Mouse (Mus musculus) MEL (cell line): ENCODE measurements around the gene Gipc3. TPM values are rescaled to one million over a fixed set of nuclear protein-coding genes. Genes with fewer than 3 reads are reported as not detected.

Experiments
- DNase-seq: peaks from one replicate; pipeline ENCODE4 v3.0.0; 2011; ENCODE audit warnings: low read depth, low spot score
- H3K27ac ChIP-seq: 2 replicates; pipeline ENCODE4 v1.5.1; 2012; ENCODE audit warnings: low read depth, mild to moderate bottlenecking, control low read depth, low read length, moderate library complexity; ENCODE audit not compliant: control insufficient read depth
- H3K27me3 ChIP-seq, 2 experiments: fragments of 150-350 bp in 1 of 2; sonication (generic) in 1 of 2; 2 replicates each; pipeline ENCODE4 v1.6.1; 2012; ENCODE audit warnings: low read length in 2 of 2, mild to moderate bottlenecking in 2 of 2, improper control_type of control experiment in 1 of 2, moderate library complexity in 1 of 2; ENCODE audit not compliant: insufficient read depth in 2 of 2, control insufficient read depth in 1 of 2
- H3K36me3 ChIP-seq, 2 experiments: 2 replicates each; pipeline ENCODE4 v1.6.1; 2012 to 2014; ENCODE audit warnings: low read length in 2 of 2, improper control_type of control experiment in 1 of 2, inconsistent platforms in 1 of 2, mild to moderate bottlenecking in 1 of 2; ENCODE audit not compliant: insufficient read depth in 2 of 2, control insufficient read depth in 1 of 2
- H3K4me1 ChIP-seq, 2 experiments: fragments of 150-350 bp in 1 of 2; sonication (generic) in 1 of 2; 2 replicates each; pipeline ENCODE4 v1.6.1; 2012; ENCODE audit warnings: low read length in 2 of 2, improper control_type of control experiment in 1 of 2, mild to moderate bottlenecking in 1 of 2; ENCODE audit not compliant: insufficient read depth in 2 of 2, control insufficient read depth in 1 of 2
- H3K4me3 ChIP-seq, 2 experiments: fragments of 150-350 bp in 1 of 2; sonication (generic) in 1 of 2; 2 replicates each; pipeline ENCODE4 v1.5.1; 2012; ENCODE audit warnings: low read depth in 2 of 2, low read length in 2 of 2, mild to moderate bottlenecking in 2 of 2, moderate library complexity in 2 of 2, control low read depth in 1 of 2, improper control_type of control experiment in 1 of 2; ENCODE audit not compliant: control insufficient read depth in 1 of 2, insufficient read depth in 1 of 2
- H3K79me2 ChIP-seq: 2 replicates; pipeline ENCODE4 v1.6.1; 2012; ENCODE audit warnings: mild to moderate bottlenecking, low read length, moderate library complexity; ENCODE audit not compliant: control insufficient read depth, poor library complexity, insufficient read depth
- H3K9ac ChIP-seq: 2 replicates; pipeline ENCODE4 v1.6.1; 2012; ENCODE audit warnings: low read depth, mild to moderate bottlenecking, control low read depth, low read length, moderate library complexity; ENCODE audit not compliant: control insufficient read depth, poor library complexity, severe bottlenecking
- H3K9me3 ChIP-seq: fragments of 150-350 bp; sonication (generic); replicated peaks from 2 replicates; pipeline ENCODE4 v1.6.1; 2012; ENCODE audit warnings: mild to moderate bottlenecking, low read length, improper control_type of control experiment, moderate library complexity; ENCODE audit not compliant: insufficient read depth
- BHLHE40 ChIP-seq: IDR thresholded peaks from 2 replicates; pipeline ENCODE4 v1.6.1; 2012; ENCODE audit warnings: low read depth, mild to moderate bottlenecking, inconsistent platforms, low read length, improper control_type of control experiment, borderline replicate concordance
- CHD1 ChIP-seq: IDR thresholded peaks from 2 replicates; pipeline ENCODE4 v1.6.1; 2012; ENCODE audit warnings: low read depth, mild to moderate bottlenecking, inconsistent platforms, low read length, improper control_type of control experiment
- CHD2 ChIP-seq: IDR thresholded peaks from 2 replicates; pipeline ENCODE4 v1.6.1; 2011; ENCODE audit warnings: low read length, improper control_type of control experiment
- CTCF ChIP-seq, 3 experiments: IDR thresholded peaks in 2 of 3; conservative IDR thresholded peaks in 1 of 3; 2 replicates each; pipeline ENCODE4 v1.5.1; 2011 to 2012; ENCODE audit warnings: low read length in 3 of 3, low read depth in 2 of 3, mild to moderate bottlenecking in 2 of 3, improper control_type of control experiment in 1 of 3, inconsistent platforms in 1 of 3, mixed read lengths in 1 of 3, moderate library complexity in 1 of 3; ENCODE audit not compliant: control insufficient read depth in 1 of 3, insufficient read depth in 1 of 3, poor library complexity in 1 of 3, severe bottlenecking in 1 of 3
- E2F4 ChIP-seq: IDR thresholded peaks from 2 replicates; pipeline ENCODE4 v1.6.1; 2011; ENCODE audit warnings: low read depth, low read length, improper control_type of control experiment, borderline replicate concordance
- ELF1 ChIP-seq: IDR thresholded peaks from 2 replicates; pipeline ENCODE4 v1.6.1; 2014; ENCODE audit warnings: low read depth, mild to moderate bottlenecking, inconsistent platforms, low read length, improper control_type of control experiment, moderate library complexity
- GABPA ChIP-seq: IDR thresholded peaks from 2 replicates; pipeline ENCODE4 v1.6.1; 2012; ENCODE audit warnings: low read depth, mild to moderate bottlenecking, inconsistent platforms, low read length, improper control_type of control experiment, moderate library complexity
- GATA1 ChIP-seq: IDR thresholded peaks from 2 replicates; pipeline ENCODE4 v1.6.1; 2011; ENCODE audit warnings: low read depth, low read length, improper control_type of control experiment
- HCFC1 ChIP-seq: IDR thresholded peaks from 2 replicates; pipeline ENCODE4 v1.6.1; 2012; ENCODE audit warnings: low read depth, mild to moderate bottlenecking, inconsistent platforms, low read length, improper control_type of control experiment, moderate library complexity
- JUND ChIP-seq: IDR thresholded peaks from 2 replicates; pipeline ENCODE4 v1.6.1; 2011; ENCODE audit warnings: low read depth, mild to moderate bottlenecking, improper control_type of control experiment, low read length
- KAT2A ChIP-seq: conservative IDR thresholded peaks from 2 replicates; pipeline ENCODE4 v1.6.1; 2012; ENCODE audit warnings: low read depth, low read length, improper control_type of control experiment, inconsistent platforms
- MAFK ChIP-seq: IDR thresholded peaks from 2 replicates; pipeline ENCODE4 v1.6.1; 2011; ENCODE audit warnings: low read depth, mild to moderate bottlenecking, low read length, improper control_type of control experiment, borderline replicate concordance
- MAZ ChIP-seq: IDR thresholded peaks from 2 replicates; pipeline ENCODE4 v1.6.1; 2012; ENCODE audit warnings: low read depth, mild to moderate bottlenecking, inconsistent platforms, low read length, improper control_type of control experiment
- MEF2A ChIP-seq: IDR thresholded peaks from 2 replicates; pipeline ENCODE4 v1.6.1; 2014; ENCODE audit warnings: low read depth, mild to moderate bottlenecking, inconsistent platforms, low read length, improper control_type of control experiment; ENCODE audit not compliant: poor library complexity, insufficient replicate concordance, severe bottlenecking; ENCODE audit errors: extremely low read depth
- MYC ChIP-seq: IDR thresholded peaks from 2 replicates; pipeline ENCODE4 v1.6.1; 2011; ENCODE audit warnings: low read depth, mild to moderate bottlenecking, low read length, improper control_type of control experiment, moderate library complexity
- NRF1 ChIP-seq: IDR thresholded peaks from 2 replicates; pipeline ENCODE4 v1.6.1; 2014; ENCODE audit warnings: low read depth, mild to moderate bottlenecking, inconsistent platforms, low read length, improper control_type of control experiment, moderate library complexity; ENCODE audit not compliant: poor library complexity, insufficient read depth, severe bottlenecking
- POLR2AphosphoS2 ChIP-seq: IDR thresholded peaks from 2 replicates; pipeline ENCODE4 v1.6.1; 2011; ENCODE audit warnings: low read length, improper control_type of control experiment
- RAD21 ChIP-seq: IDR thresholded peaks from 2 replicates; pipeline ENCODE4 v1.6.1; 2011; ENCODE audit warnings: mild to moderate bottlenecking, low read depth, low read length, improper control_type of control experiment
- RCOR1 ChIP-seq: IDR thresholded peaks from 2 replicates; pipeline ENCODE4 v1.6.1; 2012; ENCODE audit warnings: low read depth, mild to moderate bottlenecking, inconsistent platforms, low read length, improper control_type of control experiment
- SMC3 ChIP-seq: IDR thresholded peaks from 2 replicates; pipeline ENCODE4 v1.6.1; 2011; ENCODE audit warnings: low read depth, low read length, improper control_type of control experiment
- TBP ChIP-seq: IDR thresholded peaks from 2 replicates; pipeline ENCODE4 v1.8.0; 2011; ENCODE audit warnings: low read depth, low read length, improper control_type of control experiment
- TCF12 ChIP-seq: IDR thresholded peaks from 2 replicates; pipeline ENCODE4 v1.6.1; 2014; ENCODE audit warnings: low read depth, mild to moderate bottlenecking, inconsistent platforms, low read length, improper control_type of control experiment, moderate library complexity
- USF1 ChIP-seq: IDR thresholded peaks from 2 replicates; pipeline ENCODE4 v1.6.1; 2014; ENCODE audit warnings: low read depth, mild to moderate bottlenecking, inconsistent platforms, low read length, improper control_type of control experiment, moderate library complexity
- ZC3H11A ChIP-seq: IDR thresholded peaks from 2 replicates; pipeline ENCODE4 v1.6.1; 2012; ENCODE audit warnings: low read depth, mild to moderate bottlenecking, inconsistent platforms, low read length, improper control_type of control experiment
- ZMIZ1 ChIP-seq: IDR thresholded peaks from 2 replicates; pipeline ENCODE4 v1.6.1; 2012; ENCODE audit warnings: low read depth, mild to moderate bottlenecking, inconsistent platforms, low read length, improper control_type of control experiment, moderate library complexity
- ZNF384 ChIP-seq: IDR thresholded peaks from 2 replicates; pipeline ENCODE4 v1.6.1; 2012; ENCODE audit warnings: low read depth, mild to moderate bottlenecking, inconsistent platforms, low read length, improper control_type of control experiment
- polyA plus RNA-seq, 2 experiments: library from polyadenylated mRNA; stranded (reverse) in 1 of 2; unstranded in 1 of 2; fragments of >175 nt in 1 of 2; fragments of >200 nt in 1 of 2; gene quantifications; 2 replicates each; pipeline versions ENCODE4 v1.2.1 to v1.2.4; 2012; ENCODE audit warnings: low replicate concordance in 2 of 2, low read depth in 1 of 2; ENCODE audit not compliant: insufficient read length in 2 of 2, insufficient read depth in 1 of 2, missing spikeins in 1 of 2
- total RNA-seq: library from RNA; depleted of rRNA; stranded (reverse); fragments of 300-350 nt; gene quantifications from 2 replicates; pipeline ENCODE4 v1.2.3, GENCODE M21; 2012

Gipc3 gene
- total and polyA plus RNA-seq, 3 experiments: not detected

DNA sequence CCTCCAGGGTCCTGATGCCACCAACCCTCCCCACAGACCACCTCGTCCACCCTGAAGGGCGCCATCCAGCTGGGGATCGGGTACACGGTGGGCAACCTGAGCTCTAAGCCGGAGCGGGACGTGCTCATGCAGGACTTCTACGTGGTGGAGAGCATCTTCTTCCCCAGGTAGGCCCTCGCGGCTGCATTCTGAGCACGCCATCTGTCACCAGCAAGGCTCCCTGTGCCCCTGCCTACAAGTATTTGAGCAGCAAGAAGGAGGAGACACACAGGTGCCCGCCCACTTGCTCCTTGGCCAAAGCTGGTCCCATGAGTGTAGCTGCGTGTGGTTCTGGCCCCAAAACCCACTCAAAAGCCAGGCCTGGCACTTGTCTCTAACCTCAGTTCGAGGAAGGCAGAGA is 37.4 kb downstream of the Gipc3 start:
- no peak overlapping the region for H3K4me3 ChIP-seq
- no peak for DNase-seq
- no peak for TF ChIP-seq RAD21
- TF ChIP-seq POLR2AphosphoS2: no peak
- TF ChIP-seq E2F4: no peak
- no peak for TF ChIP-seq CHD2
- no peak for TF ChIP-seq USF1
- TF ChIP-seq MAFK: no peak
- TF ChIP-seq GABPA: no peak
- no peak for TF ChIP-seq RCOR1
- no peak for TF ChIP-seq CTCF (IDR thresholded peaks at IDR 0.05 in 2 of 3, conservative IDR thresholded peaks at IDR 0.05 in 1 of 3; ENCODE audit: control insufficient read depth in 1 of 3, insufficient read depth in 1 of 3, low read depth in 2 of 3, low read length in 3 of 3, poor library complexity in 1 of 3, severe bottlenecking in 1 of 3)
- TF ChIP-seq CHD1: no peak
- no peak for TF ChIP-seq ZMIZ1
- no peak for TF ChIP-seq TBP
- no peak for TF ChIP-seq MEF2A
- no peak for TF ChIP-seq BHLHE40
- TF ChIP-seq HCFC1: no peak
- no peak for TF ChIP-seq GATA1
- no peak for TF ChIP-seq ELF1
- TF ChIP-seq KAT2A: no peak
- TF ChIP-seq MYC: no peak
- no peaks in the 10 kb centered on the region for H3K27me3 ChIP-seq
- peaks cover 0 to 4% of the 10 kb centered on the region in 2 experiments; a peak in 1 of 4 replicates for H3K36me3 ChIP-seq
- peaks cover 6% of the 10 kb centered on the region; the same call in 1 of the 2 replicates for H3K79me2 ChIP-seq
- no peaks in the 10 kb centered on the region for H3K4me1 ChIP-seq
- no peaks in the 10 kb centered on the region for H3K9me3 ChIP-seq
- no peak overlapping the region for H3K27ac ChIP-seq
- H3K9ac ChIP-seq: no peak overlapping the region

DNA sequence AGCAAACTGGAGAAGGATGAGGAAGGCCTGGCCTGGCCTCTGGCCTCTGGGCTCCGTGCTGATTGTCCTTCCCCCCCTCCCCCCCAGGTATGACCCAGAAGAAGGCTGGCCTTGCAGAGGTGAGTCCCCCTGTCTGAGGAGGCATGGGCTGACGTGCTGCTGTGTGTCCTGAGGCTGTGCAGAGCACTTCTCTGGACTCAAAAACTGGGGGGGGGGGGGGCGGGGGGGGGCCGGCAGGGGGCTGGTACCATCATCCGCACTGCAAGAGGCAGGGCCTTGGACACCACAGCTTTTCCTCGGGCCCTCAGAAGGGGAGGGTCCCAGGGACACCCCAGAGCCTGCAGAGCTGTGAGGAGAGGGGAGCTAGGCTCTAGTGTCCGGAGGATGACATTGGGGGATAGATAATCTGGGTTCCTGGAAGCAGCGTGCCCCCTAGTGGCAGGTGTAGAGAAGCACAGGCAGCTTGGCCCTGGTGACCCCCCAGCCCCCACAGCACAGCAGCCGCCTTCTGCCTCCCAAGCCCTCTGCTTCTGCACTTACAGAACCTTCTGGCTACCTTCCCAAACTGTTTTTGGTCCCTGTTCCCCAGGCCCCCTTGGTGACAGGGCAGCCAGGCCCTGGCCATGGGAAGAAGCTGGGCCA is 38.3 kb downstream of the Gipc3 start:
- H3K4me1 ChIP-seq: no peaks in the 10 kb centered on the region
- H3K79me2 ChIP-seq: peaks cover 12% of the 10 kb centered on the region
- peaks cover 0 to 4% of the 10 kb centered on the region in 2 experiments; a peak in 1 of 4 replicates for H3K36me3 ChIP-seq
- no peak overlapping the region for H3K27ac ChIP-seq
- DNase-seq: peak; percentile 63
- H3K9me3 ChIP-seq: no peaks in the 10 kb centered on the region
- no peak overlapping the region for H3K9ac ChIP-seq
- no peaks in the 10 kb centered on the region for H3K27me3 ChIP-seq
- TF ChIP-seq RAD21 (peak; percentile 56), MAZ (0 out of 2 replicates have a peak, but pooled peaks have one; percentile 28), ZC3H11A (0 out of 2 replicates have a peak, but pooled peaks have one; percentile 26), POLR2AphosphoS2 (no peak), MEF2A (no peak), GATA1 (no peak), TBP (no peak), TCF12 (no peak), USF1 (no peak), BHLHE40 (no peak), JUND (no peak), CTCF (IDR thresholded peaks at IDR 0.05 in 2 of 3, conservative IDR thresholded peaks at IDR 0.05 in 1 of 3; ENCODE audit: control insufficient read depth in 1 of 3, insufficient read depth in 1 of 3, low read depth in 2 of 3, low read length in 3 of 3, poor library complexity in 1 of 3, severe bottlenecking in 1 of 3) (peak; percentile 77 to 88 (median 78)), ZNF384 (no peak), NRF1 (no peak), ZMIZ1 (no peak), SMC3 (peak; percentile 53)
- H3K4me3 ChIP-seq: no peak overlapping the region
